Mouse (Mus musculus) CD4-positive, CD25-positive, alpha-beta regulatory T cell, adult 9 weeks (primary cell): Measurements from ENCODE around the gene Slc25a29. TPM values are rescaled to one million over a fixed set of nuclear protein-coding genes. Genes with fewer than 3 reads are reported as not detected.

Experiments used
- polyA plus RNA-seq: library from polyadenylated mRNA; unstranded; fragments of 100-300 nt; shearing (Covaris generic); gene quantifications from one replicate; pipeline ENCODE4 v1.2.1, GENCODE M21; 2017

Gene Slc25a29
- polyA plus RNA-seq, result 8.6 TPM

GRCm38 (mm10) chr12:108835840-108836409, at the start of gene Slc25a29, which contains the start of gene Slc25a47:
TSS of gene Slc25a29 (minus strand) at chr12:108835883.
TSS of gene Slc25a47 (plus strand) at chr12:108836046.

GRCm38 (mm10) chr12:108792546-108793452, 42.9 kb downstream of the Slc25a29 start, which contains the start of gene Yy1:
TSS of gene Yy1 (plus strand) at chr12:108792973.

Other genes with a start within 250 kb of the Slc25a29 start
- 6.7 TPM for gene Degs2, start 133.6 kb downstream of the Slc25a29 start, polyA plus RNA-seq
- gene Yy1, start 42.9 kb downstream of the Slc25a29 start, polyA plus RNA-seq, result 7.5 TPM
- gene Slc25a47, start 163 bp upstream of the Slc25a29 start, polyA plus RNA-seq, result 2.0 TPM
- gene Wdr25, start 57.7 kb upstream of the Slc25a29 start, polyA plus RNA-seq, result 8.4 TPM
- 103 TPM for gene Wars, start 58.3 kb upstream of the Slc25a29 start, polyA plus RNA-seq
- 0.26 TPM for gene Begain, start 232.3 kb upstream of the Slc25a29 start, polyA plus RNA-seq